Mouse (Mus musculus): ENCODE measurements around the gene Plekhg2. TPM values are rescaled to one million over a fixed set of nuclear protein-coding genes. Genes with fewer than 3 reads are reported as not detected.

Plekhg2 gene
- polyA plus RNA-seq, 1 experiment = 0.53 TPM

- H3K27me3 ChIP-seq (ENCODE audit: control insufficient read depth) = no peaks in the 10 kb centered on the region
- no peaks in the 10 kb centered on the region for H3K9me3 ChIP-seq (ENCODE audit: control insufficient read depth, low read length)
- TF ChIP-seq GATA1 (IDR thresholded peaks at IDR 0.05; ENCODE audit: low read length) (no peak), TAL1 (IDR thresholded peaks at IDR 0.05; ENCODE audit: low read length) (no peak)
- H3K4me1 ChIP-seq (ENCODE audit: control insufficient read depth) = no peaks in the 10 kb centered on the region; the same call in 1 of the 2 replicates
- H3K4me3 ChIP-seq (replicated peaks) = no peak overlapping the region
- H3K36me3 ChIP-seq (ENCODE audit: control insufficient read depth) = peaks cover 4% of the 10 kb centered on the region
These were observed 12.1 kb downstream of the Plekhg2 start for GRCm38 (mm10) chr7:28360291-28360690.

- Histone ChIP-seq H3K9me3 (ENCODE audit: control insufficient read depth, low read length) (no peaks in the 10 kb centered on the region), H3K36me3 (ENCODE audit: control insufficient read depth) (peaks cover 8% of the 10 kb centered on the region), H3K27me3 (ENCODE audit: control insufficient read depth) (no peaks in the 10 kb centered on the region), H3K4me3 (replicated peaks) (no peak overlapping the region), H3K4me1 (ENCODE audit: control insufficient read depth) (no peaks in the 10 kb centered on the region; the same call in 1 of the 2 replicates)
- TF ChIP-seq TAL1 (IDR thresholded peaks at IDR 0.05; ENCODE audit: low read length) (no peak), GATA1 (IDR thresholded peaks at IDR 0.05; ENCODE audit: low read length) (no peak)
These were observed 12.5 kb downstream of the Plekhg2 start for GRCm38 (mm10) chr7:28359854-28360253.

- H3K4me1 ChIP-seq (ENCODE audit: control insufficient read depth) = peaks cover 6% of the 10 kb centered on the region
- H3K4me3 ChIP-seq (replicated peaks) = no peak overlapping the region
- no peaks in the 10 kb centered on the region for H3K27me3 ChIP-seq (ENCODE audit: control insufficient read depth)
- no peaks in the 10 kb centered on the region for H3K9me3 ChIP-seq (ENCODE audit: control insufficient read depth, low read length)
- TF ChIP-seq TAL1 (IDR thresholded peaks at IDR 0.05; ENCODE audit: low read length) = no peak
- TF ChIP-seq GATA1 (IDR thresholded peaks at IDR 0.05; ENCODE audit: low read length) = no peak
- H3K36me3 ChIP-seq (ENCODE audit: control insufficient read depth) = peaks cover 21% of the 10 kb centered on the region
These were observed 14.0 kb downstream of the Plekhg2 start for GRCm38 (mm10) chr7:28358431-28358830.

- no peak for TF ChIP-seq GATA1 (IDR thresholded peaks at IDR 0.05; ENCODE audit: low read length)
- H3K4me3 ChIP-seq (replicated peaks) = no peak overlapping the region
- H3K27me3 ChIP-seq (ENCODE audit: control insufficient read depth) = no peaks in the 10 kb centered on the region
- H3K9me3 ChIP-seq (ENCODE audit: control insufficient read depth, low read length) = no peaks in the 10 kb centered on the region
- peaks cover 26% of the 10 kb centered on the region for H3K36me3 ChIP-seq (ENCODE audit: control insufficient read depth)
- H3K4me1 ChIP-seq (ENCODE audit: control insufficient read depth) = peaks cover 11% of the 10 kb centered on the region
These were observed 14.4 kb downstream of the Plekhg2 start for GRCm38 (mm10) chr7:28357984-28358383.

GRCm38 (mm10) chr7:28356981-28357380, 15.4 kb downstream of the Plekhg2 start:
- H3K4me3 ChIP-seq (replicated peaks) = no peak overlapping the region
- no peaks in the 10 kb centered on the region for H3K9me3 ChIP-seq (ENCODE audit: control insufficient read depth, low read length)
- H3K27me3 ChIP-seq (ENCODE audit: control insufficient read depth) = no peaks in the 10 kb centered on the region
- peaks cover 36% of the 10 kb centered on the region for H3K36me3 ChIP-seq (ENCODE audit: control insufficient read depth)
- H3K4me1 ChIP-seq (ENCODE audit: control insufficient read depth) = peaks cover 16% of the 10 kb centered on the region
- TF ChIP-seq TAL1 (IDR thresholded peaks at IDR 0.05; ENCODE audit: low read length) (no peak), GATA1 (IDR thresholded peaks at IDR 0.05; ENCODE audit: low read length) (no peak)

GRCm38 (mm10) chr7:28355221-28355620, 17.2 kb downstream of the Plekhg2 start:
- TF ChIP-seq GATA1 (IDR thresholded peaks at IDR 0.05; ENCODE audit: low read length) (no peak), TAL1 (IDR thresholded peaks at IDR 0.05; ENCODE audit: low read length) (no peak)
- peaks cover 39% of the 10 kb centered on the region for H3K36me3 ChIP-seq (ENCODE audit: control insufficient read depth)
- H3K9me3 ChIP-seq (ENCODE audit: control insufficient read depth, low read length) = no peaks in the 10 kb centered on the region
- H3K4me1 ChIP-seq (ENCODE audit: control insufficient read depth) = peaks cover 28% of the 10 kb centered on the region
- no peak overlapping the region for H3K4me3 ChIP-seq (replicated peaks)
- no peaks in the 10 kb centered on the region for H3K27me3 ChIP-seq (ENCODE audit: control insufficient read depth)

- no peaks in the 10 kb centered on the region for H3K9me3 ChIP-seq (ENCODE audit: control insufficient read depth, low read length)
- H3K27me3 ChIP-seq (ENCODE audit: control insufficient read depth) = no peaks in the 10 kb centered on the region
- peaks cover 35% of the 10 kb centered on the region for H3K4me1 ChIP-seq (ENCODE audit: control insufficient read depth)
- no peak overlapping the region for H3K4me3 ChIP-seq (replicated peaks)
- peaks cover 39% of the 10 kb centered on the region for H3K36me3 ChIP-seq (ENCODE audit: control insufficient read depth)
- TF ChIP-seq GATA1 (IDR thresholded peaks at IDR 0.05; ENCODE audit: low read length) = no peak
- TF ChIP-seq TAL1 (IDR thresholded peaks at IDR 0.05; ENCODE audit: low read length) = no peak
These were observed 17.8 kb downstream of the Plekhg2 start for GRCm38 (mm10) chr7:28354596-28354995.

- Histone ChIP-seq H3K9me3 (ENCODE audit: control insufficient read depth, low read length) (no peaks in the 10 kb centered on the region), H3K4me1 (ENCODE audit: control insufficient read depth) (peaks cover 39% of the 10 kb centered on the region), H3K27me3 (ENCODE audit: control insufficient read depth) (no peaks in the 10 kb centered on the region), H3K36me3 (ENCODE audit: control insufficient read depth) (peaks cover 39% of the 10 kb centered on the region), H3K4me3 (replicated peaks) (no peak overlapping the region)
- no peak for TF ChIP-seq TAL1 (IDR thresholded peaks at IDR 0.05; ENCODE audit: low read length)
- TF ChIP-seq GATA1 (IDR thresholded peaks at IDR 0.05; ENCODE audit: low read length) = no peak
These were observed 18.3 kb downstream of the Plekhg2 start for GRCm38 (mm10) chr7:28354113-28354581.

- no peak for TF ChIP-seq GATA1 (IDR thresholded peaks at IDR 0.05; ENCODE audit: low read length)
- no peak for TF ChIP-seq TAL1 (IDR thresholded peaks at IDR 0.05; ENCODE audit: low read length)
- Histone ChIP-seq H3K27me3 (ENCODE audit: control insufficient read depth) (no peaks in the 10 kb centered on the region), H3K4me3 (replicated peaks) (no peak overlapping the region), H3K36me3 (ENCODE audit: control insufficient read depth) (peaks cover 39% of the 10 kb centered on the region), H3K4me1 (ENCODE audit: control insufficient read depth) (peaks cover 45% of the 10 kb centered on the region), H3K9me3 (ENCODE audit: control insufficient read depth, low read length) (no peaks in the 10 kb centered on the region)
These were observed 19.1 kb downstream of the Plekhg2 start for GRCm38 (mm10) chr7:28353267-28353666.

- H3K9me3 ChIP-seq (ENCODE audit: control insufficient read depth, low read length) = no peaks in the 10 kb centered on the region
- H3K36me3 ChIP-seq (ENCODE audit: control insufficient read depth) = peaks cover 39% of the 10 kb centered on the region
- peak overlapping the region; percentile 97 for H3K4me3 ChIP-seq (replicated peaks)
- peaks cover 45% of the 10 kb centered on the region for H3K4me1 ChIP-seq (ENCODE audit: control insufficient read depth)
- H3K27me3 ChIP-seq (ENCODE audit: control insufficient read depth) = no peaks in the 10 kb centered on the region
- TF ChIP-seq TAL1 (IDR thresholded peaks at IDR 0.05; ENCODE audit: low read length) = no peak
- TF ChIP-seq GATA1 (IDR thresholded peaks at IDR 0.05; ENCODE audit: low read length) = no peak
These were observed 20.7 kb downstream of the Plekhg2 start for GRCm38 (mm10) chr7:28351676-28352191.

All from erythroblast, embryonic 14.5 days (primary cell).